Mouse (Mus musculus): Measurements from ENCODE around the gene Imp3. TPM values are rescaled to one million over a fixed set of nuclear protein-coding genes. Genes with fewer than 3 reads are reported as not detected.

Gene Imp3
- polyA plus RNA-seq, 1 experiment: 122 TPM

DNA sequence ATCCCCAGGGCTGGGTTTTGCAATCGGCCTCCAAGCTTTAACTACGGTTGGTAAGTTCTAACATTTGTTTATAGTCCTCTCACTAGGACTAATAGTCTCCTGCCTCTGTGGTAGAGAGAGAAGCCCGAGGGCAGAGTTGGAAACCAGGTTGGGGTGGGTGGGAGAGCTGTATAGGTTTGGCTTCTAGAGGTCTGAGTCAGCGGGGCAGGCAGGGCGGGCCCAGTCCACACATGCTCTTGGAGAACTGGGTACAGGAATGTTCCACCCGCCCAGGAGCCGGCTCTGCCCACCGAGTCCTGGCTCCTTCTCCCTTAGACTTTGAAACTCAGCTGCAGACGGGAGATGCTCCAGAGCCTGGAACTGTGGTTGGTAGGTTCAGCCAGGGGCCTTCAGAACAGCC lies 23.3 kb upstream of the Imp3 start:
- Histone ChIP-seq H3K4me3 (ENCODE audit: insufficient read depth, poor library complexity, severe bottlenecking) (no peak overlapping the region), H3K79me3 (ENCODE audit: low read depth) (no peaks in the 10 kb centered on the region), H3K79me2 (ENCODE audit: control insufficient read depth, insufficient read depth) (no peaks in the 10 kb centered on the region), H3K27me3 (ENCODE audit: control insufficient read depth, insufficient read depth, insufficient read length) (no peaks in the 10 kb centered on the region), H3K36me3 (ENCODE audit: control insufficient read depth, insufficient read depth) (peaks cover 9% of the 10 kb centered on the region), H3ac (ENCODE audit: control insufficient read depth, insufficient read length, low read depth) (no peak overlapping the region)
- no peak for TF ChIP-seq USF1 (IDR thresholded peaks at IDR 0.05; ENCODE audit: low read depth)
- TF ChIP-seq MYOD1 (IDR thresholded peaks at IDR 0.05; ENCODE audit: control insufficient read depth, insufficient read length, low read depth): no peak
- no peak for TF ChIP-seq MAX (IDR thresholded peaks at IDR 0.05)
- TF ChIP-seq CEBPB (IDR thresholded peaks at IDR 0.05; ENCODE audit: low read depth): no peak
- TF ChIP-seq FOSL1 (IDR thresholded peaks at IDR 0.05; ENCODE audit: insufficient read depth, low read length, poor library complexity, severe bottlenecking): no peak
- TF ChIP-seq MYOG (IDR thresholded peaks at IDR 0.05; ENCODE audit: control insufficient read depth, extremely low read depth, insufficient read length): no peak
- TF ChIP-seq CTCF (IDR thresholded peaks at IDR 0.05; ENCODE audit: control insufficient read depth, insufficient read depth, insufficient read length): no peak

DNA sequence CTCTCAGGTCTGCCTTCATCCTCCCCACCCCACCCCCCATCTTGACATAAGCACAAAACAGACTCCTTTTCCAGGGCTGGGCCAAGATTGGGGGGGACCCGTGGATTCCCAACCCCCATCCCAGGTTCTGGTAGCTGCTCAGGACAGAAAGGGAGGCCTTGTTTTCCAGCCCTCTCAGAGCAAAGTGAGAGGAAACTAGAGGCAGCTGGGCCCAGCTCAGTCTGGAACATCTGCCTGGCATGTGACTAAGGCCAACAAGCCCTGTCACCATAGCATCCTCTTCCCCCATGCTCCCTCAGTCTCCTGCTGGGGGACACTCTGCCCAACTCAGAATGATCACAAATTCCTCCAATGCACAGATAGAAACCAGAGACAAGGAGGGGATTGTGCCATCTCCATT lies 22.2 kb upstream of the Imp3 start:
- peaks cover 9% of the 10 kb centered on the region for H3K36me3 ChIP-seq (ENCODE audit: control insufficient read depth, insufficient read depth)
- H3K79me3 ChIP-seq (ENCODE audit: low read depth): no peaks in the 10 kb centered on the region
- no peak overlapping the region for H3ac ChIP-seq (ENCODE audit: control insufficient read depth, insufficient read length, low read depth)
- H3K79me2 ChIP-seq (ENCODE audit: control insufficient read depth, insufficient read depth): no peaks in the 10 kb centered on the region
- H3K27me3 ChIP-seq (ENCODE audit: control insufficient read depth, insufficient read depth, insufficient read length): no peaks in the 10 kb centered on the region
- no peak overlapping the region for H3K4me3 ChIP-seq (ENCODE audit: insufficient read depth, poor library complexity, severe bottlenecking)
- TF ChIP-seq CEBPB (IDR thresholded peaks at IDR 0.05; ENCODE audit: low read depth): no peak

DNA sequence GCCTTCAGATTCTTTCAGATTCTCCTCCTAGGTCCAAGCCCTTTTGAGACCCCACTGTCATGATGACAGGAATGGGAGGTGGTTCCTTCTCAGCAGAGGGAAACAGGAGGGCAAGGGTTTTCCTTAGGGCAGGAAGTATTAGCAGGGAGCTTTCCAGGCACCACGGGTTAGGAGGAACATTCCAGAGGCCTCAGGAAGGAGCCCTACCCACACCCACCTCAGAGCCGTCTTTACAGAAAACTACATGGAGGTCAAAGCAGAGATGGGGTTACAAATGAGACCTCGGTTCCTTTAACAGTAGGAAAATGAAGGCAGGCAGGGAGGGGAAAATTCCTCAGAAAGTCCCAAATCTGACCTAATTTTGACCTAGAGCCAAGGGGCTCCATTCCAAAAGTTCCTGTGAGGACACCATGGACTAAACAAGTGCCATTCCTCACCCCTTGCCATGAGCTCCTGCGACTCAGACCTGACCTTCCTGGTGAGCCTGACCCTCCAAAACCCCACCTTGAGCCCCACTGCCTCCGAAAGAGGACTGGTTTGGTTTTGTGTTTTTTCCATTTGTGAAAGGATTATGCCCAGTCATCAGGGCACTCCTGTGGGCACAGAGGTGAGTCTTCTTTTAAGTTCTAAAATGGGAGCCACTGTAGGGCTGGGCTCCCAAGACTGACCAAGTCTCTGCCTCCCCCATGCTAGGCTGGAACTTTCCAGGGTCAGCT lies 21.4 kb upstream of the Imp3 start:
- no peak for TF ChIP-seq USF1 (IDR thresholded peaks at IDR 0.05; ENCODE audit: low read depth)
- TF ChIP-seq MYOG (IDR thresholded peaks at IDR 0.05; ENCODE audit: control insufficient read depth, extremely low read depth, insufficient read length): no peak
- Histone ChIP-seq H3K4me3 (ENCODE audit: insufficient read depth, poor library complexity, severe bottlenecking) (no peak overlapping the region), H3ac (ENCODE audit: control insufficient read depth, insufficient read length, low read depth) (no peak overlapping the region), H3K79me3 (ENCODE audit: low read depth) (no peaks in the 10 kb centered on the region), H3K79me2 (ENCODE audit: control insufficient read depth, insufficient read depth) (no peaks in the 10 kb centered on the region), H3K36me3 (ENCODE audit: control insufficient read depth, insufficient read depth) (peaks cover 14% of the 10 kb centered on the region), H3K27me3 (ENCODE audit: control insufficient read depth, insufficient read depth, insufficient read length) (no peaks in the 10 kb centered on the region)

DNA sequence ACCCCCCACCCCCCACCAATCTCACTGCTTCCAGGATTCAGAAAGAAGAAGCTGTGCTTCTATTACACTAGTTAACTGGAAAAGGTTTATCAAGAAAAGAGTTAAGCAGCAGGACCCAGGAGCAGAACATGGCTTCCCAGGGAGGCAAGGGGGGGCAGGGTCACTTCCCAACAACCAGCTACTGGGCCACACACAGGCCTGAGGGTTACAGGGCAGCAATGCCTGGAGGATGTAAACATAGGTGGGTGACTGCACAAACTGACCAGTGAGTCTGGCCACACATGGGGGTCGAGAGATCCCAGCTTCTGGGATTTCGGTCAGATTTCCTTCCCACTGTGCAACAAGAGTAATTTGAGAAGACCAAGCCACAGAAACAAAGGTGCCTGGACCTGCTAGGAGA lies 20.1 kb upstream of the Imp3 start:
- Histone ChIP-seq H3K27me3 (ENCODE audit: control insufficient read depth, insufficient read depth, insufficient read length) (no peaks in the 10 kb centered on the region), H3K79me3 (ENCODE audit: low read depth) (no peaks in the 10 kb centered on the region), H3K4me3 (ENCODE audit: insufficient read depth, poor library complexity, severe bottlenecking) (no peak overlapping the region), H3K79me2 (ENCODE audit: control insufficient read depth, insufficient read depth) (no peaks in the 10 kb centered on the region), H3ac (ENCODE audit: control insufficient read depth, insufficient read length, low read depth) (no peak overlapping the region), H3K36me3 (ENCODE audit: control insufficient read depth, insufficient read depth) (peaks cover 25% of the 10 kb centered on the region)
- TF ChIP-seq MYOD1 (IDR thresholded peaks at IDR 0.05; ENCODE audit: control insufficient read depth, insufficient read length, low read depth): no peak

DNA sequence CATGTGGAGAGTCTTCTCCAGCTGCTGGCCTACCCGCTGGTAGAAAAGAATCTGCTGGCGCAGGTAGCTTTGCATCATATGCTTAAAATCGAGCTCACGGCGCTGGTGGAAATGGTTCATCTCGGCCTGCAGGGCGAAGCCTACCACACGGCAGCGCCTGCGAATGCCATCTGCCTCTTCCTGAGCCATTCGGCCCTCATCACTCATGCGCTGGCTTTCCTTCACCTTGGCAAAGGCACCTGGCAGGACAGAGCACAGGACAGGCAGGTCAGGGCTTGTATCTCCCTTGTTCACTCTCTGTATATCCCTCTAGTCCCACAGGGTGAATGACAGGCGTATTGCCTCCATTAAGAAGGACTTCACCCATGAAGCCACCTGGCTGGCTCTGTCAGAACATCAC lies 18.8 kb upstream of the Imp3 start:
- Histone ChIP-seq H3K79me2 (ENCODE audit: control insufficient read depth, insufficient read depth) (peaks cover 10% of the 10 kb centered on the region), H3K4me3 (ENCODE audit: insufficient read depth, poor library complexity, severe bottlenecking) (no peak overlapping the region), H3ac (ENCODE audit: control insufficient read depth, insufficient read length, low read depth) (no peak overlapping the region), H3K27me3 (ENCODE audit: control insufficient read depth, insufficient read depth, insufficient read length) (no peaks in the 10 kb centered on the region), H3K79me3 (ENCODE audit: low read depth) (peaks cover 3% of the 10 kb centered on the region), H3K36me3 (ENCODE audit: control insufficient read depth, insufficient read depth) (peaks cover 31% of the 10 kb centered on the region)
- no peak for TF ChIP-seq USF1 (IDR thresholded peaks at IDR 0.05; ENCODE audit: low read depth)
- no peak for TF ChIP-seq CTCF (IDR thresholded peaks at IDR 0.05; ENCODE audit: control insufficient read depth, insufficient read depth, insufficient read length)
- TF ChIP-seq FOSL1 (IDR thresholded peaks at IDR 0.05; ENCODE audit: insufficient read depth, low read length, poor library complexity, severe bottlenecking): no peak
- no peak for TF ChIP-seq MAX (IDR thresholded peaks at IDR 0.05)
- TF ChIP-seq MYOG (IDR thresholded peaks at IDR 0.05; ENCODE audit: control insufficient read depth, extremely low read depth, insufficient read length): no peak
- no peak for TF ChIP-seq CEBPB (IDR thresholded peaks at IDR 0.05; ENCODE audit: low read depth)
- TF ChIP-seq MYOD1 (IDR thresholded peaks at IDR 0.05; ENCODE audit: control insufficient read depth, insufficient read length, low read depth): no peak

DNA sequence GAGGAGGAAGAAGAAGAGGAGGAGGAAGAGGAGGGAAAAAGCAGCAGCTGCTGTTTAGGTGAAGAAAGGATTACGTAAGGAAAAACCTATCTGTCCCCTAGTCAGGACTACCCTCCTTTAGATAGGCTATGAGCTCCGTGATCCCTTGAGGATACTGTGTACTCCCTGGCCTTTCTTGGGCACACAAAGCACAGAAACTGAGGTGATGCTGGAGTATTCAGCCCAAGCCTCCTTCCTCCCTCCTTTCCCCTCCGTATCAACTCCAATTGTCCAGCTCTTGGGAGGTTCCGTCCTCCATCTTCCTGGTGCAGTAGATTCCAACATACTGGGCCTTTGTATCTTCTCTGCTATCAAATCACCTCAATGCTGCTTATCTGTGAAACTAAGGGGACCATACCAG lies 14.5 kb upstream of the Imp3 start:
- no peak overlapping the region for H3ac ChIP-seq (ENCODE audit: control insufficient read depth, insufficient read length, low read depth)
- H3K79me3 ChIP-seq (ENCODE audit: low read depth): peaks cover 3% of the 10 kb centered on the region
- no peak for TF ChIP-seq MYOD1 (IDR thresholded peaks at IDR 0.05; ENCODE audit: control insufficient read depth, insufficient read length, low read depth)
- no peak for TF ChIP-seq USF1 (IDR thresholded peaks at IDR 0.05; ENCODE audit: low read depth)
- TF ChIP-seq FOSL1 (IDR thresholded peaks at IDR 0.05; ENCODE audit: insufficient read depth, low read length, poor library complexity, severe bottlenecking): no peak
- TF ChIP-seq MYOG (IDR thresholded peaks at IDR 0.05; ENCODE audit: control insufficient read depth, extremely low read depth, insufficient read length): no peak
- no peak for TF ChIP-seq CEBPB (IDR thresholded peaks at IDR 0.05; ENCODE audit: low read depth)
- TF ChIP-seq CTCF (IDR thresholded peaks at IDR 0.05; ENCODE audit: control insufficient read depth, insufficient read depth, insufficient read length): no peak
- no peak for TF ChIP-seq MAX (IDR thresholded peaks at IDR 0.05)
- H3K36me3 ChIP-seq (ENCODE audit: control insufficient read depth, insufficient read depth): peaks cover 30% of the 10 kb centered on the region
- no peak overlapping the region for H3K4me3 ChIP-seq (ENCODE audit: insufficient read depth, poor library complexity, severe bottlenecking)
- no peaks in the 10 kb centered on the region for H3K27me3 ChIP-seq (ENCODE audit: control insufficient read depth, insufficient read depth, insufficient read length)
- H3K79me2 ChIP-seq (ENCODE audit: control insufficient read depth, insufficient read depth): peaks cover 48% of the 10 kb centered on the region
